Mouse (Mus musculus) heart, adult 2 months (tissue): Measurements from ENCODE around the gene Gm3250.
"Not testable (repeated sequence)": the region's sequence is repeated elsewhere in the genome, so short reads cannot be mapped to it uniquely, and the experiment has no call there.

Experiments used
- CTCF ChIP-seq: fragments of 200-600 bp; IDR thresholded peaks from 2 replicates; pipeline ENCODE4 v1.8.1; 2022; ENCODE audit warnings: antibody characterized with exemption, mild to moderate bottlenecking, moderate library complexity
- EP300 ChIP-seq: fragments of 200-500 bp; IDR thresholded peaks from 2 replicates; pipeline ENCODE4 v1.6.1; 2011; ENCODE audit warnings: low read depth, low read length, control low read depth; ENCODE audit not compliant: insufficient read depth
- POLR2A ChIP-seq: fragments of 200-500 bp; IDR thresholded peaks from 2 replicates; pipeline ENCODE4 v1.6.1; 2011; ENCODE audit warnings: mild to moderate bottlenecking, low read depth, low read length, control low read depth; ENCODE audit not compliant: insufficient read depth

- TF ChIP-seq CTCF, POLR2A, EP300: not testable (repeated sequence)
These were observed at the start of gene Gm3250 for GRCm38 (mm10) chr10:77782442-77782841.
